Mouse (Mus musculus): ENCODE results near the gene Prdm5.

- TF ChIP-seq CTCF (IDR thresholded peaks at IDR 0.05; ENCODE audit: low read depth) (no peak), EP300 (IDR thresholded peaks at IDR 0.05; ENCODE audit: low read depth) (no peak)
Observed at GRCm38 (mm10) chr6:65797276-65797675, 18.5 kb downstream of the Prdm5 start.
